Mouse (Mus musculus) heart, adult 2 months (tissue): ENCODE data around the gene Tm4sf19. TPM values are rescaled to one million over a fixed set of nuclear protein-coding genes. Genes with fewer than 3 reads are reported as not detected.

Experiments
- DNase-seq, 2 experiments: peaks; one replicate each; pipeline ENCODE4 v3.0.0; 2021
- H3K27ac ChIP-seq: fragments of 200-600 bp; 2 replicates; pipeline ENCODE4 v1.8.1; 2022
- H3K27me3 ChIP-seq: fragments of 200-500 bp; 2 replicates; pipeline ENCODE4 v1.6.1; 2012; ENCODE audit warnings: mild to moderate bottlenecking, low read length, inconsistent platforms, mixed read lengths; ENCODE audit not compliant: control insufficient read depth, insufficient read depth
- H3K36me3 ChIP-seq: fragments of 200-500 bp; 2 replicates; pipeline ENCODE4 v1.6.1; 2012; ENCODE audit warnings: low read length, inconsistent platforms; ENCODE audit not compliant: control insufficient read depth, insufficient read depth
- H3K4me1 ChIP-seq: fragments of 200-500 bp; 2 replicates; pipeline ENCODE4 v1.6.1; 2011; ENCODE audit warnings: low read length; ENCODE audit not compliant: control insufficient read depth, insufficient read depth
- H3K4me3 ChIP-seq: fragments of 200-600 bp; 2 replicates; pipeline ENCODE4 v1.8.1; 2022
- H3K79me2 ChIP-seq: fragments of 200-500 bp; replicated peaks from 2 replicates; pipeline ENCODE4 v1.6.1; 2012; ENCODE audit warnings: mild to moderate bottlenecking, inconsistent platforms, low read length, moderate library complexity, mixed read lengths; ENCODE audit not compliant: control insufficient read depth, insufficient read depth
- H3K9ac ChIP-seq: fragments of 200-500 bp; 2 replicates; pipeline ENCODE4 v1.6.1; 2012; ENCODE audit warnings: low read depth, mild to moderate bottlenecking, control low read depth, inconsistent platforms, low read length, mixed read lengths
- CTCF ChIP-seq: fragments of 200-600 bp; IDR thresholded peaks from 2 replicates; pipeline ENCODE4 v1.8.1; 2022; ENCODE audit warnings: antibody characterized with exemption, mild to moderate bottlenecking, moderate library complexity
- EP300 ChIP-seq: fragments of 200-500 bp; IDR thresholded peaks from 2 replicates; pipeline ENCODE4 v1.6.1; 2011; ENCODE audit warnings: low read depth, low read length, control low read depth; ENCODE audit not compliant: insufficient read depth
- POLR2A ChIP-seq: fragments of 200-500 bp; IDR thresholded peaks from 2 replicates; pipeline ENCODE4 v1.6.1; 2011; ENCODE audit warnings: mild to moderate bottlenecking, low read depth, low read length, control low read depth; ENCODE audit not compliant: insufficient read depth
- WGBS: fragments of 180-500 bp; shearing (Covaris S2); methylation state at CpG from one replicate; pipeline ENCODE4 v1.1.7; 2018; 5-methylcytosine and 5-hydroxymethylcytosine counted together
- intact Hi-C: fragments of 180-260 bp; cut with DNase I; formaldehyde crosslinking; loops from one replicate; pipeline ENCODE4 v1.15.1; 2025
- long read RNA-seq: library from polyadenylated mRNA; stranded (forward); transcript quantifications from one replicate; pipeline ENCODE4 v2.0.0, GENCODE M21; 2021
- polyA plus RNA-seq: library from polyadenylated mRNA; depleted of rRNA; stranded (reverse); fragments of >200 nt; gene quantifications from 2 replicates; pipeline ENCODE4 v1.2.3, GENCODE M21; 2012; rRNA removed
- total RNA-seq, 2 experiments: library from RNA; stranded (reverse); gene quantifications; 2 replicates each; pipeline ENCODE4 v1.2.3; 2021

Tm4sf19 gene
- total RNA-seq (not detected), polyA plus RNA-seq (0.12 TPM in 2 replicates)
- long read RNA-seq: 0 reads

DNA sequence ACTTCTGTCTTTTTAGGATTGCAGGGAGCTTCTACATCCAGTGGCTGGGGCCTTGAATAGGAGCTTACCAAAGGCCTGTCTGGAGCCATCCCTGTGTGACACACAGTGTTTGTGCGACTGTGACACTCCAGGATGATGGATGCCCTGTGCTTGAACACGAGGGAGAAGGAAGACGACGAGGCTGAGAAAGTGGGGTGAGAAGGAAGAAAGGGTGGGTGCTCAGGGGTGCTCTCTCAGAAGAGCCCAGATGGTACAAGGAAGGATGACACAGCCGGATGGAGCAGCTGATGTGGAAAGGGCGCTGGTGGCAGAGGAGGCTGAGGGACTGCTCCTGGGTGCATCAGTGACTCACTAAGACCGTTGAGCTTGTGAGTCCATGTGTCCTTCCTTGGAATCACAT, at the start of gene Tm4sf19:
TSS of gene Tm4sf19 (plus strand) at position 240 of the 400 bp plus-strand sequence.
- no peak for DNase-seq
- TF ChIP-seq POLR2A: no peak
- TF ChIP-seq EP300: no peak
- TF ChIP-seq CTCF: no peak
- H3K27ac ChIP-seq: no peak within 1 kb of the TSS
- 77% methylated on average over 7 of the region's 7 CpGs for WGBS
- no peaks in the 10 kb centered on the region for H3K36me3 ChIP-seq
- no peaks in the 10 kb centered on the region for H3K27me3 ChIP-seq
- intact Hi-C loops: no loop called here
- H3K4me1 ChIP-seq: peaks cover 4% of the 10 kb centered on the region
- no peak within 1 kb of the TSS for H3K9ac ChIP-seq
- no peak within 1 kb of the TSS for H3K4me3 ChIP-seq
- no peaks in the 10 kb centered on the region for H3K79me2 ChIP-seq

DNA sequence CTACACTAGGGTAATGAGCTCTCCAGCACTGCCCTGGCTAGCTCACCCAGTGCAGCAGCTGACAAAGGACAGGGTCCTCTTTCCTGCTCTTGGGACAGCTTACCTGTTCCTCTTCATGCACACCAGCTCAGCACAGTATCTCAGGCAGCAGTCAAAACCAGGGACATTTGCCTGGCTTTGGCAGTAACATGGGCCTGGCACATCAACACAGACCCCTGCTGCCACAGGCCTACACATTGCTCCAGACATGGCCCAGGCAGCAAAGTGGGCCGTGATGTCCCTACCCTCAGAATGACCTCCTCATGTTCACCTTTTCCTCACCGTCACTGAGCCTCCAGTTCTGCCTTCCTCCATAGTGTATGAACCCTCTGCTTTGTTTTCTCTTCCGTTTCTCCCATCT, 49.5 kb upstream of the Tm4sf19 start:
- Histone ChIP-seq H3K36me3 (peaks cover 7% of the 10 kb centered on the region), H3K27ac (no peak overlapping the region), H3K9ac (0 out of 2 replicates have a peak overlapping the region, but pooled peaks have one; percentile 12), H3K27me3 (no peaks in the 10 kb centered on the region), H3K4me1 (peaks cover 4% of the 10 kb centered on the region), H3K4me3 (no peak overlapping the region), H3K79me2 (peaks cover 7% of the 10 kb centered on the region)
- TF ChIP-seq CTCF (no peak), POLR2A (no peak)
- intact Hi-C loops: no loop called here
- WGBS: 84% methylated on average over 3 of the region's 3 CpGs
- DNase-seq: peak in 1 of 2 experiments; percentile 7

DNA sequence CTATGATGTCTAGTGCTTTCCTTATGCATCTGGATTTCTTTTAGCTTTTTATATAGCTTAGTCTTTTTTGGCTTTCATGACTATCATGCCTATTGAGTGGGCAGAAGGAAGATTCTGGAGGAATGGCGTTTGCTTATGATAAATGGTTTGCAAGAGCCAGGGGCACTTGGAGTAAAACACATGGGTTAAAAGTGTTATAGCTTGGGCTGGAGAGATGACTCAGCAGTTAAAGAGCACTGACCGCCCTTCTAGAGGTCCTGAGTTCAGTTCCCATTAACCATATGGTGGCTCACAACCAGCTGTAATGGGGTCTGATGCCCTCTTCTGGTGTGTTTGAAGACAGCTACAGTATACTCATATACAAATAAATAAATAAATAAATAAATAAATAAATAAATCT, 36.8 kb upstream of the Tm4sf19 start:
- Histone ChIP-seq H3K79me2 (no peaks in the 10 kb centered on the region), H3K27ac (no peak overlapping the region), H3K36me3 (0 out of 2 replicates have a peak, but pooled peaks cover 4% of the 10 kb centered on the region), H3K4me1 (no peaks in the 10 kb centered on the region), H3K27me3 (no peaks in the 10 kb centered on the region), H3K9ac (no peak overlapping the region), H3K4me3 (no peak overlapping the region)
- TF ChIP-seq EP300: no peak
- peak; percentile 26 for TF ChIP-seq CTCF
- WGBS: 89% methylated on average over 2 of the region's 2 CpGs
- no peak for DNase-seq
- intact Hi-C loops: no loop called here

DNA sequence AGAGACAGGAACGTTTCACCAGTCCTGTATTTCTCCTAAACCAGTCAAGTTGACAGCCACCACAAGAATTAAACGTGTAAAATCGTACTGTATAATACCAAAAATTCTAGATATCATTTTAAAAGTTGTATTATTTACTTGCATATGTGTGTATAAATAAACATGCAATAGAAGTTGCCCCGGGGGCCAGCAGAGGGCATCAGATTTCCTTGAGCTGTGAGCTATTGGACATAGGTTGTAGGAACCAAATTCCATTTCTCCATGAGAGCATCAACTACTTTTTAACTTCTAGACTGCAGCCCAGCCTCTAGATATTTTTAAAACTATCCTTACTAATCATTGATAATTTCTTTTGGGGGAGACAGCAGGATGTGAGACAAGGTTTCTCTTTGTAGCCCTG, 29.0 kb upstream of the Tm4sf19 start:
- Histone ChIP-seq H3K79me2 (no peaks in the 10 kb centered on the region), H3K36me3 (0 out of 2 replicates have a peak, but pooled peaks cover 4% of the 10 kb centered on the region), H3K27me3 (no peaks in the 10 kb centered on the region), H3K4me3 (no peak overlapping the region), H3K4me1 (no peaks in the 10 kb centered on the region), H3K9ac (no peak overlapping the region), H3K27ac (no peak overlapping the region)
- 81% methylated on average over 4 of the region's 4 CpGs for WGBS
- intact Hi-C loops: loop anchor here (2.0 kb wide), 1 partner anchor 87 kb away; no protein-coding TSS in a partner anchor
- DNase-seq: peak; percentile 17 to 53
- no peak for TF ChIP-seq EP300
- TF ChIP-seq CTCF: peak; percentile 77

DNA sequence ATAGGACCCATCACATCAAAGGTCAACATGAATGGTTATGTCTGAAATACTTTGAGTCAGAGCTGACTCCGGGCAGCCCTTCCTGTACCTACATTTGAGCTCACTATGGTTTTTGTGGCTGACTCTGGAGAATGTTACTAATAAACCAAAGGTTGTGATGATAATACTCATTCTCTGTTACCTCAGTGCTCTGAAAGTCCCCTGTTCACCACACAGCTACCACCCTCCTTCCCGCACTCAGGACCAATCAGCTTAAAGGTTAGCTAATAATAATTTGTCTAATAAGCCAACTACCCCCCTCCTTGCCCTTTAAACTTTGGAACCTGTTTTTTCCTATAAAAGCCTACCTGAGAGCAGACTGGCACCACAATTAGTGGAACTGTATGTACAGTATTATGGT, 20.7 kb upstream of the Tm4sf19 start:
- no peak for DNase-seq
- H3K36me3 ChIP-seq: peaks cover 2% of the 10 kb centered on the region; the same call in 1 of the 2 replicates
- intact Hi-C loops: no loop called here
- H3K27me3 ChIP-seq: no peaks in the 10 kb centered on the region
- WGBS: 94% methylated on average over 2 of the region's 2 CpGs
- H3K9ac ChIP-seq: no peak overlapping the region
- H3K79me2 ChIP-seq: no peaks in the 10 kb centered on the region
- no peak for TF ChIP-seq CTCF
- no peak for TF ChIP-seq POLR2A
- no peak for TF ChIP-seq EP300
- no peak overlapping the region for H3K27ac ChIP-seq
- H3K4me1 ChIP-seq: no peaks in the 10 kb centered on the region
- H3K4me3 ChIP-seq: no peak overlapping the region

DNA sequence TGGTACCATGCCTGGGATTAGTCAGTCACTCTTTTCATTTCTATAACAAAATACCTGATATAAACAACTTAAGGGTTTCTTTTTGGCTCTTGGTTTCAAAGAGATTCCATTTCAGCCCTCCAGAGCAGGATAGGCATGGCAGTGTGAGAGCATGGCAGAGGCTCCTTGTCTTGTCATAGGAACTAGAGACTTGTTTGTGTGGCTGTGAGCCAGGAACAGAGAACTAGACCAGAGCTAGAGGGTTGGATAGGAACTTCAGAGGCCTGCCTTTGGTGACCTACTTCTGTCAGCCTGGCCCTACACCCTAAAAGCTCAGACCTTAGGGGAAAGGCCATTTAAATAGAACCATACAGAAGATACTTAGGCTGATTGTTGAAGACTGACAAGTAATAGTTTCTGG, 17.4 kb upstream of the Tm4sf19 start:
- peaks cover 4% of the 10 kb centered on the region; the same call in 1 of the 2 replicates for H3K36me3 ChIP-seq

More for the DNA sequence above, 17.4 kb upstream of the Tm4sf19 start:
- no peaks in the 10 kb centered on the region for H3K27me3 ChIP-seq
- no peaks in the 10 kb centered on the region for H3K4me1 ChIP-seq
- intact Hi-C loops: no loop called here
- H3K4me3 ChIP-seq: no peak overlapping the region
- H3K27ac ChIP-seq: no peak overlapping the region
- no peaks in the 10 kb centered on the region for H3K79me2 ChIP-seq
- TF ChIP-seq CTCF (no peak), EP300 (no peak), POLR2A (no peak)
- H3K9ac ChIP-seq: no peak overlapping the region
- DNase-seq: no peak
